Mouse (Mus musculus) C2C12 (cell line): Measurements from ENCODE around the gene Klhl32. TPM values are rescaled to one million over a fixed set of nuclear protein-coding genes. Genes with fewer than 3 reads are reported as not detected.
"Not testable (repeated sequence)": the region's sequence is repeated elsewhere in the genome, so short reads cannot be mapped to it uniquely, and the experiment has no call there.

Experiments used
- H3K27me3 ChIP-seq: one replicate; pipeline ENCODE4 v1.6.1; 2011; ENCODE audit not compliant: control insufficient read depth, insufficient read depth, insufficient read length
- H3K36me3 ChIP-seq: one replicate; pipeline ENCODE4 v1.6.1; 2011; ENCODE audit not compliant: control insufficient read depth, insufficient read depth
- H3K4me3 ChIP-seq: one replicate; pipeline ENCODE4 v1.5.1; 2011; ENCODE audit warnings: mild to moderate bottlenecking, control low read depth; ENCODE audit not compliant: poor library complexity, insufficient read depth, severe bottlenecking
- H3K79me2 ChIP-seq: one replicate; pipeline ENCODE4 v1.6.1; 2011; ENCODE audit not compliant: control insufficient read depth, insufficient read depth
- H3K79me3 ChIP-seq: one replicate; pipeline ENCODE4 v1.6.1; 2011; ENCODE audit warnings: low read depth, control low read depth
- H3ac ChIP-seq: one replicate; pipeline ENCODE3; 2011; ENCODE audit warnings: low read depth; ENCODE audit not compliant: control insufficient read depth, insufficient read length
- CEBPB ChIP-seq: IDR thresholded peaks from one replicate; pipeline ENCODE4 v1.6.1; 2011; ENCODE audit warnings: low read depth, mild to moderate bottlenecking, control low read depth, moderate library complexity
- CTCF ChIP-seq: IDR thresholded peaks from one replicate; pipeline ENCODE4 v1.5.1; 2011; ENCODE audit not compliant: control insufficient read depth, insufficient read depth, insufficient read length
- FOSL1 ChIP-seq: IDR thresholded peaks from one replicate; pipeline ENCODE4 v1.8.0; 2011; ENCODE audit warnings: mild to moderate bottlenecking, low read length; ENCODE audit not compliant: poor library complexity, insufficient read depth, severe bottlenecking
- MAX ChIP-seq: IDR thresholded peaks from one replicate; pipeline ENCODE4 v1.6.1; 2011; ENCODE audit warnings: mild to moderate bottlenecking, control low read depth
- MYOD1 ChIP-seq: IDR thresholded peaks from one replicate; pipeline ENCODE4 v1.6.1; 2011; ENCODE audit warnings: low read depth; ENCODE audit not compliant: control insufficient read depth, insufficient read length
- MYOG ChIP-seq: IDR thresholded peaks from one replicate; pipeline ENCODE4 v1.6.1; 2011; ENCODE audit not compliant: control insufficient read depth, insufficient read length; ENCODE audit errors: extremely low read depth
- USF1 ChIP-seq: IDR thresholded peaks from one replicate; pipeline ENCODE4 v1.6.1; 2011; ENCODE audit warnings: low read depth, mild to moderate bottlenecking, control low read depth, moderate library complexity
- polyA plus RNA-seq: library from polyadenylated mRNA; unstranded; fragments of >200 nt; fragmentation: generic; extraction: Trizol; gene quantifications from one replicate; pipeline ENCODE4 v1.2.1, GENCODE M21; 2012; ENCODE audit warnings: missing spikeins

The Klhl32 gene
- polyA plus RNA-seq, 1 experiment, result 0.06 TPM

DNA sequence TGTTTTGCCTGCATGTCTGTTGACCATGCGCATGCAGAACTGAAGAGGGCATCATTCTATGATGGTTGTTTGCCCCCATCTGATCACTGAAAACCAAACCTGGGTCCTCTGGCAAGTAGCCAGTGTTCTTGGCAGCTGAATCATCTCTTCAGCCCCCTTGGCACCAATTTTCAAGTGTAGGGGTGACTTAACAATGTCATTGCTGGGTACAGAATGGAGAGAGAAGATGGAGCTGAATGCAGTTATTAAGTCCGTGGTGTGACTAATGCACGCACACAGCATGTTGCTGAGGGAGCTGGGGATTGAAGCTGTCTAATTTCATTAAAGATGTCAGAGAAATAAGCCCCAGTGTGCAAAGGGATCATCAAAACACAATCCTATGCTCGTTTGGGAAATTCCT lies 135.4 kb downstream of the Klhl32 start:
- peaks cover 4% of the 10 kb centered on the region for H3K27me3 ChIP-seq
- H3K36me3 ChIP-seq, result no peaks in the 10 kb centered on the region
- TF ChIP-seq CEBPB (no peak), FOSL1 (no peak), CTCF (no peak), USF1 (no peak), MAX (no peak), MYOG (no peak), MYOD1 (no peak)
- no peak overlapping the region for H3ac ChIP-seq
- no peaks in the 10 kb centered on the region for H3K79me3 ChIP-seq
- H3K4me3 ChIP-seq, result no peak overlapping the region
- H3K79me2 ChIP-seq, result no peaks in the 10 kb centered on the region

DNA sequence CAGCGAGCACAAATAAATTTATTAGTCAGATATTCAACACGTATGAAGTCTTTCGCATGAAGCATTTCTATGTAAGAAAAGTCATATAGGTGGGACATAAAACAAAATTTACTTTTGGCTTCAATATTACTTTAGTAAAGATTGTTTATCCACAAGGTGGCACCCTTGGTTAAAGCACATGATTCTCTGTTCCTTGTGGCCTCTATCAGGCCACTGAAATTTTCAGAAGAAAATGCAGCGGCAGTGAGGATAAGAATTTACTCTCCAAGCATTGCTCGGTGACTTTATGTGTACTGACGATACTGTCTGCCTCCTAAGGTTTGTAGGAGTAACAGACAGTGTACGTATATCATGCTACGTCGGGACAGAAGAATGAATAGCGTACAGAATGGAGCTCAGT lies 136.6 kb downstream of the Klhl32 start:
- peaks cover 4% of the 10 kb centered on the region for H3K27me3 ChIP-seq
- no peaks in the 10 kb centered on the region for H3K36me3 ChIP-seq
- TF ChIP-seq MYOD1 (no peak), FOSL1 (no peak), MYOG (no peak), CTCF (no peak), USF1 (no peak), CEBPB (no peak), MAX (no peak)

DNA sequence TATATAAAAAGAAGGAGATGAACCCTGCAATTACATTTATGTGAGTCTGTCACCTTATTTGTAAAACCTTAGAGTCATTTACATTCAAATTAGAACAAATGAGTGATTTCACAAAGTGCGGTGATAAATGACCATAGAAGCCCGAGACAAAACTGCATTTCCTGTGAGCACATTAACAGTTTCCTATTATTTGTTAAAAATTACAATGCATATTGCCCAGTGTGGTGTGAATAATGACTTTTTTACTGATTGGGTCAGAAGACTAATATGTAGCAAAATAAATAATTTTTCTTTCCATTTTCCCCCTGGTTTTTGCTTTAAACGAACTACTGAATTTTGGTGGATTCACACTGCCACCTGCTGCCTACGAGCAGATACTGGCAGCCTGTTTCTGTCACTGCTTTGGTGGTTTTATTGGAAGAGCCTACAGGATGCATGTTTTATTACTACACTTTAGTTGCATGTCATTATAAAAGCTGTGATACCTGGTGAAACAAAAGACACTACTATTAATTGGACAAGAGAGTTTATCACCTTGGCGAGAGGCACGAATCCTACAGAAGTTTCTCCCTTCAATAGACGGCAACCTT lies 152.3 kb downstream of the Klhl32 start:
- TF ChIP-seq MAX (no peak), CEBPB (no peak), MYOG (no peak), USF1 (no peak), CTCF (no peak), FOSL1 (no peak), MYOD1 (no peak)
- Histone ChIP-seq H3K79me2 (no peaks in the 10 kb centered on the region), H3K36me3 (no peaks in the 10 kb centered on the region), H3K27me3 (no peaks in the 10 kb centered on the region), H3K4me3 (no peak overlapping the region), H3ac (no peak overlapping the region), H3K79me3 (no peaks in the 10 kb centered on the region)

More for the DNA sequence above, 136.6 kb downstream of the Klhl32 start:
- Histone ChIP-seq H3K4me3 (no peak overlapping the region), H3K79me3 (no peaks in the 10 kb centered on the region), H3K79me2 (no peaks in the 10 kb centered on the region), H3ac (no peak overlapping the region)

DNA sequence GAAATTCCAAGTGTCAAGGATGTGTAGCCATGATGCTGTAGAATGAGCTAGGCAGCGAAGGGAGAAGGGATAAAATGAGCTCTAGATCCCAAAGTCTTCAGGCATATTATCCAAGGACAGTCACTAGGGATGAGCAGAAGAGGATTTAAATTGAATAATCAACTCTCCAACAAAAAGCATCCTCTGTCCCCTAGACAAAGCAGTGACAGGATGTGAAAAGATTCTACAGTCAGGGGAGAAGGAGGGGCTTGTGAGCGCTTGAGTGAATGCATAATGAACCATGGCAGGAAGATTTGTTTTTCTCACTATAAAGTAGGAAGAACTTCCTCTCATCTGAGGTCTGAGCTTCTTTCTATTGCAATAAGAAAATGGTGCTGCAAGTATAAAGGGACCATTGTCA lies 170.8 kb downstream of the Klhl32 start:
- Histone ChIP-seq H3K79me3 (no peaks in the 10 kb centered on the region), H3K4me3 (no peak overlapping the region), H3K36me3 (no peaks in the 10 kb centered on the region), H3ac (no peak overlapping the region), H3K27me3 (no peaks in the 10 kb centered on the region), H3K79me2 (no peaks in the 10 kb centered on the region)
- TF ChIP-seq CEBPB (no peak), USF1 (no peak), MYOD1 (no peak), MAX (no peak), FOSL1 (no peak), MYOG (no peak), CTCF (no peak)

DNA sequence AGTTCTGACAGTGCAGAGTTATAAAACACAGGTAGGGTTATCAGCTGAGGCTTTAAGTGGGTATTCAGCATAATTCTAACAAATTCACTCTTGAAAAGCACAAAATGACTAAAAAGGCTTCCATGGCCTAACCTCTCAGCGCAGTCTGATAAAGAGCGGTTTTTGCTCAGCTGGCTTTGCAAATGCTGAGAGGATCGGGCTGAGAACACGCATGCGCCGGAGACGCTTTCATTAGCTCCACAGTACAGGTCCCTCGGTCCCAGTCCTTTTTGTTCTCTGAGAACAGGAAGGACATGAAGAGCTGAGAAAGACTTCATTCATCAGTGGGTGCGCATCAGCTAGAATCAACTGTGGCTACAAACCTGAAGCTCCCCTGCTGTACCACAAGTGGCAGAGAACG lies 180.9 kb downstream of the Klhl32 start:
- H3ac ChIP-seq, result no peak overlapping the region
- H3K27me3 ChIP-seq, result no peaks in the 10 kb centered on the region
- no peaks in the 10 kb centered on the region for H3K36me3 ChIP-seq
- no peaks in the 10 kb centered on the region for H3K79me2 ChIP-seq
- TF ChIP-seq CEBPB (no peak), MAX (no peak), FOSL1 (no peak), MYOG (no peak), MYOD1 (no peak), CTCF (no peak), USF1 (no peak)
- H3K4me3 ChIP-seq, result no peak overlapping the region
- no peaks in the 10 kb centered on the region for H3K79me3 ChIP-seq

DNA sequence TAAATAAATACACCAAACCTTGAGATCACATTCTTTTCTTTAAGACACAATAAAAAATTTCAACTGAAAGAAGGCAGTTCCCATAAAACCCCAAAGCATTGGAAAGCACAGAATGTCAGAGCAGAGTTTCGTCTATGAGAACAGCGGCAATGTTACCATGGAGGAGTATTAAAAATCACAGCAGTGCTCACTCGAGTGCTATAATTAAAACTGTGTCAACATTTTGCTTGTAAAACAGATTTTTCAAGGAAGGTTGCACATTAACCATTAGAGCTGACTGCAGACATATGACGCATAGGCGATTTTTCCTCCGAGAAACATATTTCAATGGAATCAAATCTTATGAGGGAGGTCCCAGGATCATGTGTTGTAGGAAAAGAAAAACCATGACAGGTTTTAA lies 191.7 kb downstream of the Klhl32 start:
- H3K79me2 ChIP-seq, result no peaks in the 10 kb centered on the region
- no peak overlapping the region for H3K4me3 ChIP-seq
- no peak for TF ChIP-seq CEBPB
- no peak for TF ChIP-seq CTCF
- no peak for TF ChIP-seq MAX
- TF ChIP-seq USF1, result no peak
- no peak for TF ChIP-seq MYOD1
- TF ChIP-seq FOSL1, result no peak
- TF ChIP-seq MYOG, result no peak
- H3K36me3 ChIP-seq, result no peaks in the 10 kb centered on the region
- no peak overlapping the region for H3ac ChIP-seq
- H3K27me3 ChIP-seq, result no peaks in the 10 kb centered on the region
- no peaks in the 10 kb centered on the region for H3K79me3 ChIP-seq

DNA sequence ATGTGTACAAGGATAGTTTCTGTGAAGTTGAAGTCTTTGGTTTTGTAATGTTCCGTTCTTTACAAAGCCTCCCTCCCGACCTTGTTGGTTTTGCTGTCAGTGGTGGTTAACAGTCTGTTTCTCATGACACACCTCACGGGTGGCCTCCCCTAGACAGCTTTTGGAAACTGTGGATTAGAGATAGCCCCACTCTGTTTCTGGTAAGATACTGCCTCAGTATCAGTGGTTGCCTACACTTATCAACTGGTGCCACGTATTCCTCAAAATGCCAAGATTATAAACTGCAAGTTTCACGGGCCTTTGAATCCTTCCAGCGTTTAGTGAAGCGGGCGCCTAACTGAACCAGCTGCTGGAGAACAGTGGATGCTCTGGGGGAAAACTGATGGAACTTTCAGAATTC lies 206.2 kb downstream of the Klhl32 start:
- H3K4me3 ChIP-seq, H3K79me3 ChIP-seq, H3K36me3 ChIP-seq, H3K79me2 ChIP-seq, H3ac ChIP-seq, H3K27me3 ChIP-seq: not testable (repeated sequence)
